Mouse (Mus musculus) neural tube, embryonic 12.5 days (tissue): ENCODE data around the gene Cckbr. TPM values are rescaled to one million over a fixed set of nuclear protein-coding genes. Genes with fewer than 3 reads are reported as not detected.
A peak's percentile ranks its signal among the peaks of the same experiment; 100 is the strongest.

ENCODE experiments used
- ATAC-seq: fragments of 200-750 bp; cut with Nextera tagmentation; 2 replicates; pipeline ENCODE4 v1.8.0; 2017; ENCODE audit warnings: low read depth, mild to moderate bottlenecking, moderate TSS enrichment, moderate library complexity; ENCODE audit not compliant: low FRiP score
- H3K27ac ChIP-seq: fragments of 300-500 bp; sonication (generic); 2 replicates; pipeline ENCODE4 v1.5.1; 2016
- H3K27me3 ChIP-seq: fragments of 300-500 bp; sonication (generic); replicated peaks from 2 replicates; pipeline ENCODE4 v1.6.1; 2016; ENCODE audit warnings: mild to moderate bottlenecking
- H3K36me3 ChIP-seq: fragments of 300-500 bp; sonication (generic); 2 replicates; pipeline ENCODE4 v1.6.1; 2016; ENCODE audit warnings: mild to moderate bottlenecking
- H3K4me1 ChIP-seq: fragments of 300-500 bp; sonication (generic); 2 replicates; pipeline ENCODE4 v1.6.1; 2016
- H3K4me2 ChIP-seq: fragments of 300-500 bp; sonication (generic); replicated peaks from 2 replicates; pipeline ENCODE4 v1.6.1; 2016; ENCODE audit warnings: mild to moderate bottlenecking
- H3K4me3 ChIP-seq: fragments of 300-500 bp; sonication (generic); 2 replicates; pipeline ENCODE4 v1.5.1; 2016
- H3K9ac ChIP-seq: fragments of 300-500 bp; sonication (generic); 2 replicates; pipeline ENCODE4 v1.6.1; 2016; ENCODE audit warnings: mild to moderate bottlenecking
- H3K9me3 ChIP-seq: fragments of 300-500 bp; sonication (generic); 2 replicates; pipeline ENCODE4 v1.6.1; 2016; ENCODE audit warnings: mild to moderate bottlenecking
- WGBS: fragments of 180-500 bp; shearing (Covaris S2); methylation state at CpG from one replicate; pipeline ENCODE4 v1.1.7; 2016; 5-methylcytosine and 5-hydroxymethylcytosine counted together
- polyA plus RNA-seq: library from polyadenylated mRNA; unstranded; fragments of >200 nt; fragmentation: Nextera tagmentation; extraction: Ambion mirVana; gene quantifications from 2 replicates; pipeline ENCODE4 v1.2.1, GENCODE M21; 2016

The Cckbr gene
- polyA plus RNA-seq, result 0.22 and 0.68 TPM in 2 replicates

DNA sequence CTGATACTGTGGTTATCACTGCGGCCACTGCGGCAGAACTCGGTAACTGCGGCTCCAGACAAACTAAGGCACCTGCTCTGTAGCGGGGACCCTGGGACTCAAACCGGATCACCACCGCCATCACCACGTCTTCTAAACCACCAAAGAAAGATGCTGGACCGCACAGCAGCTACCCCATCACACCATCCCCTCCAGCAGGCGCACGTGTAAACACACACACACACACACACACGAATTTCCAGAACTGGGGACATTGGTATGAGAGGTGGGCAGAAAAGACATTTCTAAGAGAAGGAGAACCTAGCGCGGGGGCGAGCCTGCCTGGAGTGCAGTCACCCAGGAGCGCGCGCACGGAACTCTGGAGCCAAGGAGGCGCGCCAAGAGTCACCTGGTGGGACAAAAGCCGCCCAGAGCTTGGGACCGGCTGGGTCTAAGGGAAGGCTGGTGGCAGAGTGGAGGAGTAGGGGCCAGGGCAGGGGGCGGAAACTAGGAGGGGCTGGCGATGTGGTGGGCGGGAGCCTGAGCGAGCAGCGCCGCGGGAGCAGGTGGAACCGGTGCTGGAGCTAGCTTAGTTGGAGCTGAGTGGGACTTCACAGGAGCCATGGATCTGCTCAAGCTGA, at the start of gene Cckbr:
Gene Cckbr, plus strand, starts transcription at position 308 of the 620 bp plus-strand sequence.
- no peaks in the 10 kb centered on the region for H3K36me3 ChIP-seq
- H3K4me3 ChIP-seq, result peak within 1 kb of the TSS; percentile 44
- H3K27ac ChIP-seq, result no peak within 1 kb of the TSS
- peaks cover 11% of the 10 kb centered on the region for H3K4me1 ChIP-seq
- ATAC-seq, result peak; percentile 83
- H3K4me2 ChIP-seq, result peak within 1 kb of the TSS; percentile 87
- 1% methylated on average over 31 of the region's 31 CpGs for WGBS
- peaks cover 29% of the 10 kb centered on the region for H3K27me3 ChIP-seq
- no peaks in the 10 kb centered on the region for H3K9me3 ChIP-seq
- H3K9ac ChIP-seq, result peak within 1 kb of the TSS; percentile 38

DNA sequence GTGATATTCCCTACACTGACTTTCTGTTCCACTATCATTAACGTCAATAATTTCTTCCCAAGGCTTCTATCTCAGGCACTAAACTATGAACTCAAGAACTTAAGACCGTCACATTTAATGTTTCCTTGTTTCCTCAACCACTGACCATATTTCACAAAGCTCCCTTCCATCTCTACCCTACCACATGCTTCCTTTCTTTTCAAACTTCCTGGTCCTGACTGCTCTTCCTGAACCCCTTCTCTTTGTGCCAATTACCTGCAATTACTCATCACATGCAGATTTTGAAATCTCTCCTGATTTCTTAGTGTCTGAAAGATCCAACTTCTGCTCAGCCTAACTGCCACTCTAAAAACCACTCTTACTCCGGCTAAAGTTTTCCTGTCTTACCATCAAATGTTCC, 45.2 kb upstream of the Cckbr start:
- ATAC-seq, result no peak
- Histone ChIP-seq H3K4me2 (no peak overlapping the region), H3K9ac (no peak overlapping the region), H3K27me3 (no peaks in the 10 kb centered on the region), H3K36me3 (peaks cover 76% of the 10 kb centered on the region), H3K27ac (no peak overlapping the region), H3K4me1 (no peaks in the 10 kb centered on the region), H3K9me3 (no peaks in the 10 kb centered on the region), H3K4me3 (no peak overlapping the region)
- 97% methylated on average over 3 of the region's 3 CpGs for WGBS

- Histone ChIP-seq H3K36me3 (peaks cover 72% of the 10 kb centered on the region), H3K27ac (no peak overlapping the region), H3K27me3 (no peaks in the 10 kb centered on the region), H3K4me1 (no peaks in the 10 kb centered on the region), H3K4me2 (no peak overlapping the region), H3K4me3 (no peak overlapping the region), H3K9ac (no peak overlapping the region), H3K9me3 (no peaks in the 10 kb centered on the region)
- no peak for ATAC-seq
- 96% methylated on average over 2 of the region's 2 CpGs for WGBS
Observed at GRCm38 (mm10) chr7:105387696-105388095, 37.8 kb upstream of the Cckbr start.

- Histone ChIP-seq H3K4me3 (no peak overlapping the region), H3K4me1 (no peaks in the 10 kb centered on the region), H3K36me3 (peaks cover 48% of the 10 kb centered on the region), H3K27me3 (no peaks in the 10 kb centered on the region), H3K27ac (no peak overlapping the region), H3K4me2 (no peak overlapping the region), H3K9ac (no peak overlapping the region), H3K9me3 (no peaks in the 10 kb centered on the region)
- WGBS, result 87% methylated on average over 2 of the region's 2 CpGs
- no peak for ATAC-seq
Observed at GRCm38 (mm10) chr7:105390236-105390635, 35.3 kb upstream of the Cckbr start.

- H3K27me3 ChIP-seq, result no peaks in the 10 kb centered on the region
- H3K4me1 ChIP-seq, result 0 out of 2 replicates have a peak, but pooled peaks cover 6% of the 10 kb centered on the region
- no peak overlapping the region for H3K4me2 ChIP-seq
- H3K9ac ChIP-seq, result no peak overlapping the region
- no peak overlapping the region for H3K4me3 ChIP-seq
- ATAC-seq, result no peak
- H3K36me3 ChIP-seq, result peaks cover 6% of the 10 kb centered on the region
- no peak overlapping the region for H3K27ac ChIP-seq
- H3K9me3 ChIP-seq, result no peaks in the 10 kb centered on the region
- WGBS, result 89% methylated on average over 1 of the region's 1 CpGs
Observed at GRCm38 (mm10) chr7:105394606-105395005, 30.9 kb upstream of the Cckbr start.

DNA sequence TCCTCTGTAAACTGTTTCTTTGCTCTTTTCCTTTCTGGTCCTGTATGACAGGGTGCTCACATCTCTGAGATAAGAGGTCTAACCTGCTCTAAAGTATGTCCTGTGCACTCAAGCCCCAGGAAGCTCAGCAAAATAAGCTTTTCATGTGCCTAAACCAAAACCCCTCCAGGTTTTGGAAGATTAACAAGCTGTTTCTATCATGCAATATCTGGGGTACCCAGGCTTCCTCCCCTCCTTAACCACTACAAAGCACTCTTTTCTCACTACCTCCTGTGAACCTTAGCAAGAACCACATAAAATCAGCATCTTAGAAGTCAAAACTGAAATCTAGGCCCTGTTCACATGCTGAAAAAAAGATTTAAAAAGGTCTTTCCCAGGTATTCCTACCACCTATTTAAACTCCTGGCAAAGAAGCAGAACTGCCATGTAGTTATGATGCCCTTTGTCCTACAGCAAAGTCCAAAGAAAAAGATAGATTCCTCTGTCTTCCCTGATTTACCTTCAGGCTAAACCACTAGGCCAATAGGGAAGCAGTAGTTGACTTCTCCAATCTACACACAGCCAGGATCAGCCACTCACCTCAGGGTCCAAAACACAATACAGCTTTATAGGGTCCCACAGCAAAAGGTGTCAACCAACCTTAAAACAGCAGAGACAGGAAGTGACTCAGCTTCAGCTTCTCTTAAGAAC, 30.3 kb upstream of the Cckbr start:
- no peak for ATAC-seq
- H3K36me3 ChIP-seq, result no peaks in the 10 kb centered on the region

DNA sequence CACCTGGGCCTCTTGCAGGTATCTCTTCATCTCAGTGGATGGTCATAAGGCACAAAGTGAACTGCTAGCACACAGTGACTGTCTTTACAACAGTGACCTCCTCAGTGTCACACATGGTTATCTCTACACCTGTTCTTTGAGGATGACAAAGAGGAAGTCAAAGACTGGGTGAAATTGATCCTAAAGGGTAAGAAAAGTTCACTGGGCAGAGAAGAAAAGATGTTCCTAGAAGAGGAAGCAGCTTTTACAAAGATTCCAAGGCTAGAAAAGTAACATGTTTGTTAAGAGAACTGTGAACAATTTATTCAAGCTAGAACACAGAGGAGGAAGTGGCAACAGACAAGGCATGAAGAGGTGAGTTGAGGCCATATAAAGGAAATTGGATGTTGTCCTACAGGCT, 29.4 kb upstream of the Cckbr start:
- no peak for ATAC-seq
- no peak overlapping the region for H3K4me3 ChIP-seq
- H3K4me1 ChIP-seq, result 0 out of 2 replicates have a peak, but pooled peaks cover 6% of the 10 kb centered on the region
- H3K9me3 ChIP-seq, result no peaks in the 10 kb centered on the region
- no peak overlapping the region for H3K27ac ChIP-seq
- no peaks in the 10 kb centered on the region for H3K27me3 ChIP-seq
- no peak overlapping the region for H3K4me2 ChIP-seq
- no peaks in the 10 kb centered on the region for H3K36me3 ChIP-seq
- H3K9ac ChIP-seq, result no peak overlapping the region

More for the DNA sequence above, 30.3 kb upstream of the Cckbr start:
- no peaks in the 10 kb centered on the region for H3K27me3 ChIP-seq
- no peaks in the 10 kb centered on the region for H3K9me3 ChIP-seq
- H3K27ac ChIP-seq, result no peak overlapping the region
- no peak overlapping the region for H3K9ac ChIP-seq
- no peak overlapping the region for H3K4me2 ChIP-seq
- H3K4me1 ChIP-seq, result 0 out of 2 replicates have a peak, but pooled peaks cover 6% of the 10 kb centered on the region
- no peak overlapping the region for H3K4me3 ChIP-seq

- Histone ChIP-seq H3K27me3 (no peaks in the 10 kb centered on the region), H3K27ac (no peak overlapping the region), H3K9ac (peak overlapping the region; percentile 67), H3K9me3 (no peaks in the 10 kb centered on the region), H3K4me3 (peak overlapping the region; percentile 57), H3K4me1 (0 out of 2 replicates have a peak, but pooled peaks cover 6% of the 10 kb centered on the region), H3K4me2 (peak overlapping the region; percentile 78), H3K36me3 (no peaks in the 10 kb centered on the region)
- peak; percentile 63 for ATAC-seq
- WGBS, result 2% methylated on average over 25 of the region's 25 CpGs
Observed at GRCm38 (mm10) chr7:105399058-105399934, 26.2 kb upstream of the Cckbr start.

GRCm38 (mm10) chr7:105399935-105400624, 25.5 kb upstream of the Cckbr start, which contains the start of gene Fam160a2:
TSS of gene Fam160a2 (minus strand) at chr7:105400054.
- H3K4me1 ChIP-seq, result 0 out of 2 replicates have a peak, but pooled peaks cover 6% of the 10 kb centered on the region
- peak within 1 kb of the TSS; percentile 69 for H3K27ac ChIP-seq
- peak within 1 kb of the TSS; percentile 57 for H3K4me3 ChIP-seq
- peak within 1 kb of the TSS; percentile 67 for H3K9ac ChIP-seq
- under 1% methylated on average over 55 of the region's 55 CpGs for WGBS
- no peaks in the 10 kb centered on the region for H3K36me3 ChIP-seq
- no peaks in the 10 kb centered on the region for H3K9me3 ChIP-seq
- peak; percentile 99 for ATAC-seq
- no peaks in the 10 kb centered on the region for H3K27me3 ChIP-seq
- peak within 1 kb of the TSS; percentile 78 for H3K4me2 ChIP-seq

DNA sequence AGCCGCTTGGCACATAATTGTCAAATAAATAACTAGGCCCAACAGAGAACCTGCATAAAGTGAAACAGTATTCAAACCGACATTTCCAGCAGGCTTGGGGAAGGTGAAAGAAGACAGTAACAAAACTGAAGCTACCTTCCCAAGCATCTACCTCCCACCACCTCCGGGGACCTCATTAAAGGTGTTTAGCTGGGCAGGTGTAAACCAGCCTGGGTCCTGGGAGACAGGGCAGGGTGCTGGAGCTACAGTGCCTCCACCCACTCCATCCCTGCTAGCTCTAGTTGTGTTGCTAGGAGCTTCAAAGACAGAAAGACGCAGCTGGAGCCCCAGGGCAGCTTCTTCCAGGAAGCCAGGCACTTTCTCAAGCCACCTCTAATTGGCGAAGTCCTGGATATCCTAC, 21.3 kb upstream of the Cckbr start, which contains the start of gene Cnga4:
Gene Cnga4, plus strand, starts transcription at position 301 of the 400 bp plus-strand sequence.
- Histone ChIP-seq H3K4me1 (no peaks in the 10 kb centered on the region), H3K4me3 (no peak within 1 kb of the TSS), H3K36me3 (no peaks in the 10 kb centered on the region), H3K27me3 (no peaks in the 10 kb centered on the region), H3K9ac (no peak within 1 kb of the TSS), H3K27ac (no peak within 1 kb of the TSS), H3K4me2 (no peak within 1 kb of the TSS), H3K9me3 (no peaks in the 10 kb centered on the region)
- ATAC-seq, result no peak
- WGBS, result 74% methylated on average over 5 of the region's 5 CpGs

DNA sequence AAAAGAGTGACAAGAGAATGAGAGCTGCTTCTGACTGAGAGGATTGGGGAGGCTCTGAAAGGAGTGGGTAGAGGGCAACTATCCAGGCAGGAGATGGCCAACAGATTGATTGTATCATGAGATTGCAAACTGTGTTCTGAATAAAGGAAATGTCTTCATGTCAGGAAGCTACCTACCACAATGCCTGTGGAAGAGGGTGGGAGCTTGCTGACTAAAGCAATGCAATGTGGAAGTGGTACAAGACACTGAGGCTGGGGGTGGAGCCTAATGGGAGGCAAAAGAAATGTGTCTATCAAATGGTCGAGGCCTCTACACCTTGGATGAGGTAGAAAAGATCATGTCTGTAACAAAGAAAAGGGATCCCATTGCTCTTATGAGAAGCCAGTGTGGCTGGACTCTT, 19.2 kb upstream of the Cckbr start:
- Histone ChIP-seq H3K36me3 (no peaks in the 10 kb centered on the region), H3K27me3 (no peaks in the 10 kb centered on the region), H3K9ac (no peak overlapping the region), H3K4me2 (no peak overlapping the region), H3K27ac (no peak overlapping the region), H3K9me3 (no peaks in the 10 kb centered on the region), H3K4me1 (no peaks in the 10 kb centered on the region), H3K4me3 (no peak overlapping the region)
- 74% methylated on average over 1 of the region's 1 CpGs for WGBS
- ATAC-seq, result no peak
